Mouse (Mus musculus) spleen, postnatal 4 days (tissue): ENCODE results near the gene Bbs1.
"Not testable (repeated sequence)": the region's sequence is repeated elsewhere in the genome, so short reads cannot be mapped to it uniquely, and the experiment has no call there.

Experiments
- DNase-seq, 2 experiments: peaks; one replicate each; pipeline ENCODE4 v3.0.0; 2022; ENCODE audit warnings: low spot score in 2 of 2

The Bbs1 gene

DNA sequence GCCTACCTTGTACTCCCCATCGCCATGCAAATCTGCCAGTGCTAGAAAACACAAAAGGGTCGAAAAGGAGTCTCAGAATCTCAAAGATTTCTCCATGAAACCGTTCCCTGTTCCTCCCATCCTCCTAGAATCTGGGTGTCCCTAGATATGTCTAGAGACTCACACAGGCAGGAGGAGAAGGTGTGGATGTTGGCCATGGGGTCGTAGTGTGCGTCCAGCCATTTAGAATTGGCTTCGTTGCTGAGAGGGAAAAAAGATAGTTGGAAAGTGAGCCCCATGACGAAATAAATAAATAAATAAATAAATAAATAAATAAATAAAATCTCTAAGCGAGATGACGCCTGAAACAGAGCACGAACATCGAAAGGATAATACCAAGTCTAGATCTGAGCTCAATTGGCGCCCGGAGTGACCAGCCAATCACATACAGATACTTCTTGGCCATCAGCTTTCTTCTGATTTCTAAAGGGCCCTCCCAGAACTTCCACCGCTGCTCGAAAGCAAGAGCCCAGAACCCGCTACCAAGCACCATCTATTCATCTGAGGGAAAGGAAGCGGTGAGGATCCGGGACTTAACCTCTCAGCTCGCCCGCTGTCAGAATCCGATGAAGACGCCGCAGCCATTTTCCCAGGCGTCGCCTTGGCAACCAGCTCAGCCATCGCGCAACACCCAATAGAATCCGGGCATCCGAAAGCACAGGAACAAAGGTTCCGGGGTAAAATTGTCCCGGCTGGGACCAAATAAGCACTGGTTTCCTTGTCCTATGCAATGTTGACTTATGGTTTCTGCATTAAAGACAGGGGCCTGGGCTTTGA is at the start of gene Bbs1:
Gene Bbs1, minus strand, starts transcription at position 650 of the 816 bp plus-strand sequence.
- DNase-seq = peak; percentile 82 to 94

DNA sequence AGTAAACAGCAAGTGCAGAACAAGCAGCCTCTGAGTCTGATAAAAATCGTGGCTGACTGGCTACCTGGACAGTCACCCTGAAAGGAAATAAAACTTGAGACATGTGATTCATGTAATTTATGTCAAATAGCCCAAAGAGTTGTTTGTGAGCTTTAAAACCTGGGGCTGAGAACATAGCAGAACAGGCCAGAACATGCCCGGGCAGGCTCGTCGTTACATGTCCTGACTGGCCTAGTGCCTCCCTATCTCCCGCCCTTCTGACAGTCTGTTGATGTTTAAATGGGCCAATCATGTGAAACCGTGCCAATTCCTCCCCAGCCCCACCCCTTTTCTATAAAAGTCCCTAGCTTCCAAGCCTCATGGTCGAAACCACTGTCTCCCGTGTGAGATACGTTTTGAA is 42.2 kb upstream of the Bbs1 start:
- DNase-seq = not testable (repeated sequence)

DNA sequence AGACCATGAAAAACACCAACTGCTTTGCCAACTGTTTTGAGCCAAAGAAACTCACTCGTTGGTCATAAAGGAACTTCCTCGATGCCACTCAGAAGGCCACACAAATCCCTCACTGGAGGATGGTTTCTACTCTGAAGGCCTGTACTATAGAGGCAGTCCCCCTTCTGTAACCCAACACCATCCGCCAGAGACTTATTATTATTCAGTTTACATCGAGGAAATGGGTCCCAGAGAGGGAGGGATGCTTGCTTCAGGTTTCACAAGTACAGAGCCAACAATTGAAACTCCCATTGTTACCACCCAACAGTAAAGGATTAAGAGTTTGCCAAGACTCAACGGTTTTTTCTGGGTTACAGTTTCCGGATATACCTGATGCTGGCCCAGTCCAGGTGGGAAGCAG is 39.1 kb upstream of the Bbs1 start:
- DNase-seq = no peak

DNA sequence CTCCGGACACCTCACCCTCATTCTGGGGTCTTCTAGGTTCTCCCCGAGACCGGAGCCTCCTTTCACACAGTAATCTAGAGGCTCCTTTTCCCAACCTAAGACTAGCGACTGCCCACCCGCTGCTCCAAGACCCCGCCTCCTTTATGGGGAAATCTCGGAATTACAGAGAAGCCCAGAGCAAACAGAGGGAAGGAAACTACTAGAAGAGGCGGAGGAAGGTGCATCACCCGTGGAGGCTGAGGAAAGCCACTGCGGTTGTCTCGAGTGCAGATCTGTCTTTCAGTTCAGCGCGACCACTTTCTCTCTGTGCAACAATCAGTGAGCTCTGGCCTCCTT is 36.8 kb upstream of the Bbs1 start:
- no peak for DNase-seq

DNA sequence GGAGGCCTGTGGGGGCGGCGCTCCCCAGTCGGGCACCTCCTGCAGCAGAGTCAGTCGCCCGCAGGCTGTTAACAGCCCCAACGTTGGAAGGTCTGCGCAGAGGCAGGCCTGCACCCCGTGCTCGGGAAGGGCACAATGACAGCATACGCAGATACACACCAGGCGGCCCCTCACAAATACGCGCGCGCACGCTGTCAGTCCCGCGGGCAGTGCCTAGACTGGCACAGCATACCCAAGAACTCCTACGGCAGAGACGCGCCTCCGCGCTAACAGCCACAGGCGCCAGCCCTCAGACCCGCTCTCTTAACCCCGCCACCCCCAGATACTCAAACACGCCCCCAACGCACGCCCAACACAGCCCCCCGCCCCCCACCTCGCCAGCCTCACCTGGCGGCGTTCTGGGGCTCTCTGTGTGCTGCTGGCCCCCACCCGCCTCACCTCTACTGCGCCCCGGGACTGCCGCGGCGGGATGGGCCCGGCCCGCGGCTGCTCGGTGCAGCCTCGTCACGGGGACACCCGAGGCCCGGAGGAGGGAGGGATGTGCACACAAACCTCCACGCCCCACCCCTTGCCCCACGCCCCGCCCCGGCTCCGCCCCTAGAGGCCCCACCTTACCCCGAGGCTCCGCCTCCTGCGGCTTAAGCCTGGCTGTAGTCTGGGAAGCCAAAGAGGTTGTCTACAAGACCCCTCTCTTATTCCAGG is 36.3 kb upstream of the Bbs1 start, which contains the start of gene Peli3:
Gene Peli3, minus strand, starts transcription at position 577 of the 702 bp plus-strand sequence.
- peak; percentile 81 to 91 for DNase-seq

DNA sequence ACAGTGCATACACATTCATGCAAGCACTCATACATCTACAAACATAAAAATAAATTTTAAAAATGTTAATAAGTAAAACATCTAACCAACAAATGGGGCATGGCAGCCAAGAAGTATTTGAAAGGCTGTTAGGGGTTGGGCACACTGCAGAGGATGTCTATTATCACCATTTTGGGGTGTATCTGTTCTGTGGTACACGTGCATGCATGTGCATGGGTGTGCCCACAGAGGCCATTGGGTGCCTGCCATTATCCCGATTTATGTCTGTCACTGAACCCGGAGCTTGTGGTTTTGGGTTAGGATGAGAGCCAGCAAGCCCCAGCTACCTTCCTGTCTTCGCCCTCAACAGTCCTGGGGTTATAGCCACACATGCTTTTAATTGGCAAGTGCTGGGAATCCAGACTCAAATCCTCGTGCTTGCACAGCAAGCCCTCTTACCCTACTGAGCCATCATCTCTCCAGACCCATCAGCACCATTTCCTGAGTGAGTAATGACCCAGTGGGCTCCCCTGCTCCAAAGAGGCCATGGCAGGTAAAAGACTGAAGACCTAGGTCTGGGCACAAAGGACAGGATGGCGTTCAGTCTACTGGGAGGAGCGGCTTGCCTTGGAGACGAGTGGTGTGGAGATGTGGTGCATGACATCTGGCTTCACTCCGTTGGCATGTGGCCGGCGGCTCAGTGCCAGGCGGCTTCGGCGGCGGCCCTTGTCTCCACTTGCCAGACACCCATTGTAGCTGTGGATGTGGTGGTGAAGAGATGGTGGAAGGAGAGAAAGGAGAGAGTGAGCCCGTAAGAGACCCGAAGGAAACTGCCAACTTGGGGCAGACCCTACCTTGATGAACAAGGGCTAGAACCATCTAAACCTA is 31.2 kb upstream of the Bbs1 start:
- no peak for DNase-seq

DNA sequence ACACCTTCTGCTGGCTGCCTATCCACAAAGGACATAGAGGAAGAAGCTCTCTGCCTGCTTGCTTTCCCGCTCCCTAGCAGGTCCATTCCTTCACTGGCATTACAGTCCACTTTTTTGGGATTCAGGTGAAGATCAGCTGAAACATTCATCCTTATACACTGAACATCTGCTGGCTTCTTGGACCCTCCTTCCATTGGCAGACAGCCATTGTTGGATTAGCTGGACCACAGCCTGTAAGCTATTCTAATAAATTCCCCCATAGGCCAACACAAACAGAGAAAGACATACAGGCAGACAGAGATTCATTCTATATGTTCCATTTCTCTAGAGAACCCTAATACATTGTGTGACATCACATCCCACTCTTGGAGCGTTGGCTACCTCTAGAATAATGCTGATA is 30.5 kb upstream of the Bbs1 start:
- DNase-seq = no peak

DNA sequence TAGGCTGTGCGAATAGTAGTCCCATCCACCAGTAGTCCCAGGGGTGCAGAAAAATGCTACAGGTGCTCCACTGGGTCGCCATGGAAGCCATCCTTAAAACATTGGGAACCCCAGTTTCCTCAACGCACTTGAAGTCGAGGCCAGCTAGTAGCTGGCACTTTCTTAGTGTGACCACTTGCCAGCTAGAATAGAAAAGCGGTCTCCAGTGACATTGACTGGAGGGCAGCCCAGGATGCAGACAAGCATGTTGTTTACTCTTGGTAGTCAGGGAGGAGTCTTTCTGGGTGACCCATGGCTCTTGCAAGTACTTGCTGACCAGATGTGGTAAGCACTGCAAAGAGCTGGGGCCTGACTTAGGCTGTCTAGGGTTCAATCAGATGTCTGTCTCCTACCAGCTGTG is 22.4 kb upstream of the Bbs1 start:
- DNase-seq = no peak

DNA sequence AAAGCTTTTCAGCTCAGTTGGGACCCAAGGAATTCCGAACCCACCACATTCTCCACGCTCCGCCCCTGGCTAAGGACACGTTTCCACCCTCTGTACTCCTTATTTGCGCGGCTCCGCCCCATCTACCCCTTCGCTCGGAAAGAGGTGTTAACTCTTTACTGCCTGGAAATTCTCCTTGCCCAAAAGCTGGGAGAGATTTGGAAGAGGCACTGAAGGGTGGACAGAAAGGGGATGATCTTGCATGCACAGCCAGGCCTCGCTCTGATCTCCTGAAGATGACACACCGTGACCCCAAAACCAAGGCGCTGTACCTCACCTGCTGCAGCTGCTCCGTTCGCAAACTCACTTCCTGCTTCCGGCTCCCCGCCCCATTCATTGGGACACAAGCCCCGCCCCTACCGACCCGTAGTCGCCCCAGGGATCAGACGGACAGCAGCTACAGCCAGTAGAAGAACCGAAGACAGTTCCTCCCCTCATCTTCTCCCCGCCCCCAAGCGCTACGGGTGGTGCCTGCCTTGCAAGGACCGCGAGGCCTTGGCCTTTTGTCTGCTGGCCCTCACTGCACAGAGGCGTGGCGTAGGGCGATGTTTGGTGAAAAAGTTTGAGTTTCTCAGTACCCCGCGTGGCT is 21.6 kb upstream of the Bbs1 start, which contains the start of gene Dpp3:
Gene Dpp3, minus strand, starts transcription at position 384 of the 628 bp plus-strand sequence.
- DNase-seq = peak; percentile 99

DNA sequence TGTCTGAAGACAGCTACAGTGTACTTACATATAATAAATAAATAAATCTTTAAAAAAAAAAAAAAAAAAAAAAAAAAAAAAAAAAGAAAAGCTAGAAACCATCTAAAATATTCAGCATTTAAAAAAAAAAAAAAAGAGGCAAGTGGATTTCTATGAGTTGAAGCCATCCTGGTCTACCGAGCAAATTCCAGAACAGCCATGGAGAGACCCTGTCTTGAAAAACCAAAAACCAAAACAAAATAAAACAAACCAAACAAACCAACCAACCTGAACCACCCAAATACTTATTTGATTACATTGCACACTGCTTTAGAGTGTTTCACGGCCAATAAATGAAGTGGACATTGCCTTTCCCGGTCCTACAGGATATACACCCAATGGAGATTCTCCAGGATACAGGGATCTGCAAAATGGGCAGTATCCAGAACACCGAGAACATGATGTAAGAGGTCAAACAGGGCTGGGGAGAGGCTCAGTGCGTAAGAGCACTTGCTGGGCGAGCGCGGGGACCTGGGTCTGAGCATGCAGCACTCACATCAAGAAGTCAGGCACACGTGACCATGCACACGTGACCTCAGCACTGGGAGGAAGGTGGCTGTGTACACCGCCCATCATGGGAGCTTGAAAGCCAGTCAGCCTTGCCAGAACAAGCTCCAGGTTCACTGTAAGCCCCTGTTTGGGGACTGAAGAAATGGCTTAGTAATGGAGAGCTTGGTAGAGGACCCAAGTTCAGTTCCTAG is 18.9 kb upstream of the Bbs1 start:
- DNase-seq = no peak

DNA sequence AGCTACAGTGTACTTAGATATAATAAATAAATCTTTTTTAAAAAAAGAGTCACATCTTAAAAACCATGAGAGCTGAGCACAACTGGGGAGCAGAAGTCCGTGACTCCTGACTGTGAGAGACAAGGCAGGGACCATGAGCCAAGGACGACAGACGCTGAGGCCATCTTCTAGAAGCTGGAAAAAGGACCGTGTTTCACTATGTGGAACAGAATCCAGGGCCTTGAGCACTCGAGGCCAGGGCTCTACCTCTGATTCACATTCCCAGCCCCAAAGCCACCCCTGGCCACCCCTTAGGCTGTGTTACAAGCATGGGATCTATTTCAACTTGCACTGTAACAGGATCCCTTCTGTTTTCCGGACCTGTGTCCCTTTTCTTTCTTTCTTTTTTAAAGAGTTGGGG is 13.2 kb upstream of the Bbs1 start:
- no peak for DNase-seq

DNA sequence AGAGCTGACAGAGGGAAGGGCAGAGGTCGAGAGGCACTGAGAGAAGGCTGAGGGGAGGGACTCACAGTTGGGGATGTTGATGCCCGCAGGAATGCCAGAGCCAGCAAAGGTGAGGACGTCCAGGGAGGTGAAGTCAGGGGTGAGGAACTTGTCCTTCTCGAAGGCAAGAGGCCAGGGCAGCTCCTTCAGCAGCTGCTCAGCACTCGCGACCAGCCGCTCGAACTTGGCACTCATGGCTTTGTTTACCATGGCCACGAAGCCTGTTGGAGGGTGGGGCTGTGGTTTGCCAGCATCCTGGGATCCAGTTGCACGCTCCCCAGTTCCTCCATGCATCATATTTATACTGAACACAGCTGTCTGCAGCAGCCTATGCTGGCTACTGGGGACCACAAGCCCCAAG is 10.4 kb upstream of the Bbs1 start:
- DNase-seq = no peak

DNA sequence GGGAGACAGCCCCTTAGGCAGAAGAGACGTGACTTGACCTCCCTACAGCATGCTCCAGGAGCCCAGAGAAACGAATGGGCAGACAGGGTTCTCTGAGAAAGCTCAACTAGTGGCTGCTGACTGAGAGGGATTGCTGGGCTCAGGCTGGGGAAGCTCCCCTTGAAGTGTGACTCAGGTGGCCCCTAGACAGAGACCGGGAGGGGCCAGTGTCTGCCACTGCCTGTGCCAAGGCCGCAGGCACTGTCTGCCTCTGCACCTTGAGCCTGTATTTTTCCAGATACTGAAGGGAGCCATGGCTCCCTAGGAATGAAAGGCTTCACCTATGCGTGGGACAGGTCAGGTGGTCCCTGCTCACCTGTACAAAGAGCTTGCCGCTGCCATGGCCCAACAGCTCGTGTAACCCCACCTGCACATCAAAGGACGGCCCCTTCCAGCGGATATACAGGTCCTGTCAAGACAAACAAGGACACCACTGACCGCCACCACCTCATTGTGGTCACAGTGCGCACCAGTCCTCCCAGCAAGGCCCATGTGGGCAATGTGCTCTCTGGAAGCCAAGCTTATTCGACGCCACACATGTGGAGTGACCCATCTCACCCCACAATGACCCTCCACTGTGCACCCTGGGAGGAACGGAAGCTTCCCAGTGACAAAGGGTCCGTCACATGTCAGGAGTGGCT is 9.6 kb upstream of the Bbs1 start:
- DNase-seq = no peak

DNA sequence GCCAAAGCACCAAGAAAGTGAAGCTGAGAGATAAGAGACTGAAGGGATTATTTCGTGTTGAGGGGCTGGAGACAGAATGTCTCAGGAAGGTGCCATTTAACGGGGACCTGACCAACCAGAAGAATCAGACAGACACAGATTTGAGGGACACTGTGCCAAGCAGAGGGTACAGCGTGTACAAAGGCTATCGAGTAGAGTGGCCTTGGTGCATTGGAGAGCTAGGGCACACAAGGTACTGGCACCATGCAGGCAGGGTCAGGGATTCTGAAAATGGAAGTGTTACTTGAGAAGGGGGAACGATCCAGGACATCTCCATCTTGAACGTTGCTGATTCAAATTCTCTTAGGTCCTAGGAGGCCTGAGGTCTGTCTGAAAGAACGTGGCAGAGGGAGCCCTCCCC is 2.9 kb upstream of the Bbs1 start:
- DNase-seq = no peak

DNA sequence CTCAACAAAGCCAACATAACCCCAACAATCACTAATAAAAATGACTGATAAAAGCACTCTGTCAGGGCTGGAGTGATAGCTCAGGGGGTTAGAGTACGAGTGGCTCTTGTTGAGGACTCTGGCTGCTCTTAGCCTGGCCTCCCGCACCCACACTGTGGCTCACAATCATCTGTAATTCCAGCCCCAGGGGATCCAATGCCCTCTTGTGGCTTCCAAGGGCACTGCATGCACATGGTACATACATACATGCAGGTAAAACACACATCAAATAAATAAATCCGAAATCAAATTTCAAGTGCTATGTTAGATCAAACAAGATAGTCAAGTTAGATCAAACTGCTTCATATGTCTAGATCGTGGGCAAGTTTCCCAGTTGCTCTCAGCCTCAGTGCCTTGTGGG is 1.7 kb upstream of the Bbs1 start:
- DNase-seq = peak; percentile 62 to 79

DNA sequence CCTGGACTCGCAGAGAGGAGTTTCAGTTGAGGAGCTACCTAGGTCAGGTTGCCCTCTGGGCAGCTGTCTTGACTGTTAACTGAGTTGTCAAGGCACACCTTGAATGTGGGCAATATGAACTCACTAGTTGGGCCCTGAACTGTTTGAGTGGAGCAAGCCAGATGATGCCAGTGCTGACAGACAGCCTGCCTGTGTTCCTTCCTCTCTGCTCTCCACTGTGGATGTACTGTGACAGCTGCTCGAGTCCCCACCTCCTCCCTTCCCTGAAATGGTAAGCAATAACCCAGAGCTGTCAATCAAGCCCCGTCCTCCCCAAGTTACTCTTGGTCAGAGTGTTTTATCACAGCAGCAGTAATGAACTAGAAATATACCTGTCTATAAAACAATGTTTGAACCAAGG is 6.5 kb downstream of the Bbs1 start:
- DNase-seq = no peak

DNA sequence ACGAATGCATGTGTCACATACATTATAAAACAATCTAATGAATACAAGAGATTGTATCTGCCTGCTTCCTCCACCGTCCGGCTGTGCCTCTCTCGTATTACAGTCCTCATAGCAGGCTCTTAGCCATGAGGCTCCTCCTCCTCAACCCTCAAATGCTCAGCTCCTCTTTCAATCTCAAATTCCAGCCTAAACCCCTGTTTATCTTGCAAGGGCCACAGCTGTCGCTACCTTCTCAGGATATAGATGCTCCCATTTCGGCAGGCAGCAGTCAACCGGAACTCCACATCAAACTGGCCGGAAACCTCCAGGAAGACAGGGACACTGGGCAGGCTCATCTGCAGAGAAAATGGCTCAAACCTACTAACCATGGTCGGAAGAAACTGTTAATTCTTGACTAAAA is 7.5 kb downstream of the Bbs1 start:
- DNase-seq = no peak

DNA sequence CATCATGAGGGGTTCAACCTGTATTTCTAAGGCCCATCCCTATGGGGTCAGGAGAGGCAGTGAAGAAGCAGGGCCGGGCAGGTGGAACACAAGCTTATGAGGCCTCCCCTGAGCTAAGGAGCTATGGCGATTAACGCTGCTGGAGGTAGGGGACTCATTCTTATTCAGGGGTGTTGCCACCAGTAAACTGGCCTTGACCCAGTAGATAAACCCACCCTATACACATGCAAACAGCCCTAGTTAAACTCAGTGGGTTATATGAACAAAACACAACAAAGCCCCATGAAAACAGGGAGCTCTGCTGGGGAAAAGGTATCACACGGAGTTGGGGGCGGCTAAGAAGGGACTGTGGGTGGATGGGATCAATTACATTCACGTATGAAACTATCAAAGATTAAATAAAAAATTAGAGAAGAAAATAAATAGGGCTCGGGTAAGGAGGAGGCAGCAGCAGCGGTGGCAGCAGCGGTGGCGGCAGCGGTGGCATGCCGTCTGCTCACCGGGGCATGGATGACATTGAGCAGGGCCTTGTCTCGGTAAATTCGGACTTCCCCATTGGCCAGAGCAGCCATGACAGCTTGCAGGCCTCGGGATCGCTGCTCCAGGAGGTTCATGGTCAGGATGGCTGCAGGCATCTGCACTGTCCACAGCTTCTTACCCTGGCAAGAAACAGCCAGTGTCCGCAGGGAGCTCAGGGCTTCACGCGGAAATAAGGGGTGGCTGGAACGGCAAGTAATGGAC is 9.5 kb downstream of the Bbs1 start:
- no peak for DNase-seq

DNA sequence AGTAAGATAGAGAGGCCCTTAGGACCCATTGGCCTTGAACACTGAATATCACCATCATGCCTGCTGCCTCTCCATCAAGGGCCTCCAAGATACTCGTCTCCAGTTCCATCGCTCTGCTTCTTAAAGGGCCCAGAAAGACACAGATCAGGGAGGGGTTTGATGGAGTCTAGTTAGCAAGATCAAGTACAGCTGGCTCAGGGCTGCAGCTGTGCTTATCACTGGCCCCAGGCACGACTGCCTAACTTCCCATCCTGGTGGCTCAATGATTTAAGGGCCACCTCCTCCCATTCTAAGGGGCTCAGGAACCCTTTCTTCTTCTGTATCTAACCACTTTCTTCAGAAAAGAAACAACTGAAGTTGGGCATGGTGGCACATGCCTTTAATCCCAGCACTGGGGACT is 14.6 kb downstream of the Bbs1 start:
- peak; percentile 53 to 67 for DNase-seq

DNA sequence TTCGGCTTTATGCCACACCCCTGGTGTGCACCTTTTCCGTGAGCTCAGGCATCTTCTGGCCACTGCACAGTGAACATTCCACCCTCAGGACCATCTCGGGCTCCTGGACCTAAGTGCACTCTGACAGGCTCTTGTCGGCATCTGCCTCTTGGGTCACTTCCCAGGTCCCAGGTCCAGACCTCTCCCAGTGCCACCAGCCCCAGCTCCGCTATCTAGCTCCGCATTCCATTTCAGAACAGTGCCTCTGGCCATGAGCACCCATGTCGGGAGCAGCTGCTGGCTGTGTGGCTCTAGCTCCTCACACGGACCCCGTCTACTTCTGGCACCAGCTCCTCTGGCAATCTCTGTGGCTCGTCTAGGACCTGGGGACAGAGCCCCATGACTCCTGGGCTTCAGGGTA is 16.6 kb downstream of the Bbs1 start:
- DNase-seq = no peak
